Mouse (Mus musculus): ENCODE data around the gene Mesp2. TPM values are rescaled to one million over a fixed set of nuclear protein-coding genes. Genes with fewer than 3 reads are reported as not detected.

The Mesp2 gene
- total RNA-seq, 2 experiments from 2014 or later, result not detected

DNA sequence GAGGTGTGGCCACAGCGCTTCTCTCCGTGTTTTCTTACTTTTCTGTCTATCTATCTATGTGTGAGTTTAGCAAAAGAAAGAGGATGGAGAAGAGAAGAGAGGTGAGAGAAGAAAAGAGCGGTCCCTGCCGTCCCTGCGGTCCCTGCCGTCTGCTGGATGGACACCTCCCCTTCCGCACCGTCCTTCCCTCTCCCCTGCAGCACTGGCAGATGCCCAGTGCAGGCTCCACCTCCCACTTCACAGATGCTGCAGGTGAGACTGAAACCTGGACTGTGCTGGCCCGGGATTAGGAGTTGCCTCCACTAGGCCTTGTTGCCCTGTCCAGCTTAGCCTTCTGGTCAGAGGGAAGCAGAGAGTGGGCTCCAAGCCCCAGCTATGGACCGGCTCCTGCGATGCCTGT lies 9.1 kb upstream of the Mesp2 start:
- ATAC-seq (replicated peaks; ENCODE audit: low FRiP score, poor library complexity, severe bottlenecking), result no peak

DNA sequence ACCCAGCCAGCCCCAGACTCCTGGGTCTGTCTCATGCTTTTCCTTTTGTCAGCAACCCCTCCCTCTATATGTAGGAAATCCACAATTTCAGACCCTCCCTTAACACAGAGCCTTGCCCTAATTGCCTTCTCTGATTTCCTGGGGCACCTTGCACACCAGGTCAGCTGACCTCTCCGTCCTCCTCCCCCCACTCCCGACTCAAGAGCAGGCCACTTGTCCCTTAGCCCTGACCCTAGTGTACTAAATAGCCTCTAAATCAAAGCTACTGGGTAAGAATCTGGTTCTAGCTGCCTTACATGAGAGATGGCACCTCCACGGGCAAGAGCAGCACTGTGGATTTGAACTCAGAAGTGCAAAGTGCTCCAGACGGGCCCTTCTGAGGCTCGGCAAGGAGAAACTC lies 8.5 kb upstream of the Mesp2 start:
- ATAC-seq (replicated peaks; ENCODE audit: low FRiP score, poor library complexity, severe bottlenecking), result no peak

DNA sequence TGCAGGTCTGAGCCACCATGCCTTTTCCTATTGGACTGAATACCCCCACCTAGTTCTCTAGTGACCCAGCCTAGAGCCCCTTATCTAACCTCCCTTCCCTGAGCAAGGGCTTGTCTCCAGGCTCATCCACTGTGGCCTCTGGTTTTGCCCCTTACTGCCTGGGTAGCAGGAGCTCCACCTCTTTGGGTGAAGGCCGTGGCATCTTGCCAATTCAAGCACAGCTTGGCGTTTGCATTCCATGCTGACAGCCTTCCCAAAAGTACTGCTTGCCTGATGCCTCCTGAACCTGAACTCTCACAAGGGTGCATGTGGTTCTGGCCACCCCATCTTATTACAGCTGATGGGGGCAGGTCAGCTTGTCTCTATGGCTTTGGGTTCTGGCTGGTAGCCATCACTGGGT lies 6.6 kb upstream of the Mesp2 start:
- no peak for ATAC-seq (replicated peaks; ENCODE audit: low FRiP score, poor library complexity, severe bottlenecking)

DNA sequence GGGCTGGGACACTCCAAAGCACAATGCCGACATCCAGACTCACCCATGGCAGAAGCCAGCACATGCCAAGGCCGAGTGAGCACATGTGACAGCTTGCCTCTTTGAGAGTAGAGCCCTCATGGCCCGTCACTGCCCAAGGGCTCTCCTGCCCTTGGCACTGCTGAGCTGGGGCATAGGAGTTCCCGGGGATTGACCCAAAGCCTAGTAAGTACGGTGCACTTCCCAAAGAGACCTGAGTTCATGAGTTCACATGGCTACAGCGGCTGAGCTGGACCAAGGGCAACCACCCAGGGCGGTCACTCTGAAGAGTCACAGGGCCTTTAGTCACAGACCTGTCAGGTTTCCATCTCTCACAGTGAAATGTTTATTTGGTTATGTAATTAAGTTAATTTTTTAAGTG lies 2.0 kb upstream of the Mesp2 start:
- ATAC-seq (replicated peaks; ENCODE audit: low FRiP score, poor library complexity, severe bottlenecking), result no peak

DNA sequence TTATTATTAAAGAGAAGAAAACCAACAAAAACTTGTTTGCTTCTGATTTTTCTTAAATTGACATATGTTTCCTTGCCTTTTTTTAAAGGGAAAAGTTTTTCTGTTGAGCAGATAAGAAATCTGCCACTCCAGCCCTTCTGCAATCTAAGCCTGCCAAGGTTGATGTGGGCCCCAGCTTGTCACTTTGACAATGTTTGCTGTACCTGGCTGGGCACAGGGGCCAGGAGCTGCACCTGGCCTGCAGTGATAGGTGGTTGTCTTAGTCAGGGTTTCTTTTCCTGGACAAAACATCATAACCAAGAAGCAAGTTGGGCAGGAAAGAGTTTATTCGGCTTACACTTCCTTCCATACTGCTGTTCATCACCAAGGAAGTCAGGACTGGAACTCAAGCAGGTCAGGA lies 2.9 kb downstream of the Mesp2 start:
- ATAC-seq (replicated peaks; ENCODE audit: low FRiP score, poor library complexity, severe bottlenecking), result no peak

DNA sequence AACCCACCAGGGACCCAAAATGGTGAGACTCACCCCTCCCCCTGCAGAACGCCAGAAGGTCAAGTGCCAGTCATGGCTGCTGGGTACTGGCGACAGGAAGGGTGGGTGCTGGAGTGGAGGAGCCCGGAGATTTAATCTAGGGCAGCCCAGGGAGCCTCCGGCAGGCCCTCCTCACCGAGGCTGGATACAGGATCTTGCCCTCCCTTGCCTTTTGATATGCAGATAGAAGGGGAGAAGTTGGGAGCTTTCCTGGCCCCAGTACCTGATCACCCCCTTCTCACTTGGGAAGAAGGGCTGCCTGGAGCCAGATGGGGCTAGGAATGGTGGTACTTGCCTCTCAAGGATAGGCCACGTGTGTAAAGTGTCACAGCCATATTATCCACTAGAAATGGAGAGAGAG lies 7.8 kb downstream of the Mesp2 start:
- ATAC-seq (replicated peaks; ENCODE audit: low FRiP score, poor library complexity, severe bottlenecking), result no peak

DNA sequence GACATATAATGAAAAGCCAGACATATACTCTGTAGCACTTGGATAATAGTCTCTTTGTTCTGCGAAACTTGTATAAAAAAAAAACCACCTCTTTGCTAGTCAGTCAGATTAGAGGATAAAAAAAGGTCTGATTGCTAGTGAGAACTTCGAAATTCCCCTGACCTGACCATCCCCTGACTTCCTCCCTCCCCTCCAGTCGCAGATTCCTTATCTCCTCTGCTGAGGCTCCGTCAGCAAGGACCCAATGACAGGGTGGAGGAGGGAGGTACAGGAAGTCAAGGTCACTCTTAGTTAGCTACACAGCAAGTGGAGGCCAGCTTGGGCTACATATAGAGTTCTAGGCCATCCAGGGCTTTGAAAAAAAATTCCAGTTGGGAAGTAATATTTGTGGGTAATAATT lies 9.0 kb downstream of the Mesp2 start:
- ATAC-seq (replicated peaks; ENCODE audit: low FRiP score, poor library complexity, severe bottlenecking), result no peak

DNA sequence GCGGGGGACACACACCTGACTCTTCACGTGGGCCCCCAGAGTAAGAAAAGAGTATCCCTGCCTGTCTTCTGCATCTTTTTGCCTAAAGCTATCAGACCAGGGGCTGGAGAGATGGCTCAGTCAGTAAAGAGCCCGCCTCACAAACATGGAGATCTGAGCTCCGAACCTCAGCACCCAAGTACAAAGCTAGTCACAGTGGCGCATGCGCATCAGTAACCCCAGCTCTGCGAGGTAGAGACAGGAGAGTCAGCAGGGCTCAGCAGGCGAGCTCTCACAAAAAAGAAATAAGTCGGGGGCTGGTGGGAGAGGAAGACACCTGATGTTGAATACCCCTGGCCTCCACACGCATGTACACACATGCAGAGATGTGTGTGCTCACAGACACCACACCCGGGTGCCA lies 9.5 kb downstream of the Mesp2 start:
- ATAC-seq (replicated peaks; ENCODE audit: low FRiP score, poor library complexity, severe bottlenecking), result no peak

DNA sequence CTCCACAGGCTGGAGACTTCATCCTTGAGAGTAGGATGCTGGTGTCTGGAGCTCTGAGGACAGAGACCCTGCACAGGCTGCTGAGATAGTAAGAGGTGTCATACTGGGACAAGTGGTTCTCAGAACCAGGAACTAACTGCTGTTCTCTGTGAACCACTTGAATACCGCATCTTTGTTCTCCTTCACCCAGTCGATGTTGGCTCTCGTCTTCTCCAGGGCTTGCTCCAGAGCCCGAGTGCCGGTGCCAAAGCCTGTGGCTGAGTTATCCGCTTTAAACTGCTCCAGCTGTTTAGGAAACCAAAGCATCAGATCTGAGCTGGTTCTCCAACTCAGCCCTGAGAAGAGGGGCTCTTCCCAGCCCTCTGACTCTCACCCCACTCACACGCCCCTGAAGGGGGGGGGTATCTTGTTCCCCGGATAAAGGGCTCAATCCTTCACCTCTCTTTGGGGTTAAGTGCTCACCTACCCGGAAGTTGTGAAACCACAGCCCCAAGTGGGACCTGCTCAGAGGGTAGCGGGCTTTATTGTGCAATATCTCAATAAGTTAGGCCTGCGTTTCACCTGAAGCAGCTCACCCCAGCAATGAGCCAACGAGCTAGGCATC lies 11.7 kb downstream of the Mesp2 start:
- no peak for ATAC-seq (replicated peaks; ENCODE audit: low FRiP score, poor library complexity, severe bottlenecking)

DNA sequence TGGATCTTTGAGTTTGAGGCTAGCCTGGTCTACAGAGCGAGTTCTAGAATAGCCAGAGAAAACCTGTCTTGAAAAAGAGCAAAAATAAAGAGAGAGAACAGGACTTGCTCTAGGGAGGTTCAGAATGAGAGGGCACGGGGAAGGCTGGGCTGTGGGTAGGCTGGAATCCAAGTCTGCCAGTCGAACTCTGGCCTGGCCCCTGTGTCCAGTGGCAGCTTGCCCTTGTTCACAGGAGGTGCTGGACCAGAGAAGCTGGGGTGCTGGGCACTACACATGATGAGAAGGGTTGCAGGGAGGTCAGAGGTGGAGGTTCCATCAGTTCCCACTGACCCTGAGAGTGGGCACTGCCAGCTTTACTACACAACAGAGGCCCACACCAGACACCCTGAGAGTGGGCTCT lies 17.8 kb downstream of the Mesp2 start:
- no peak for ATAC-seq (replicated peaks; ENCODE audit: low FRiP score, poor library complexity, severe bottlenecking)

DNA sequence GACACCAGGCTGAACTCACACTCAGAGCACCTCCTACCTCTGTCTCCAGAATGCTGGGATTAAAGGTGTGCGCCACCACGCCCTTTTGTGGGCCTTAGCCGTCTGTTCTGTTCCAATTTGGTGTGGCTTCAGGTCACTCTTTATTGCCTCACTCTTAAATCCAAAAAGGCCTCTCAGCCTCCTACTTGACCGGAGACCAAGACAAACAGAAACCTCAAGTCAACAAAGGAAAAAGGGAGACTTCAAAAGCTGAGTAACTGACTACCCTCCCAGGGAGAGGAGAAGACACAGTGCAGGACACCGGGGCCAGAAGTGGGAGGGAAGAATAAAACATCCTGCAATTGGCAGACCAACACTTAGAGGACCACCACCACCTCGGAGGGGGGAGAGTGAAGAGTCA lies 20.6 kb downstream of the Mesp2 start:
- ATAC-seq (replicated peaks; ENCODE audit: low FRiP score, poor library complexity, severe bottlenecking), result no peak

DNA sequence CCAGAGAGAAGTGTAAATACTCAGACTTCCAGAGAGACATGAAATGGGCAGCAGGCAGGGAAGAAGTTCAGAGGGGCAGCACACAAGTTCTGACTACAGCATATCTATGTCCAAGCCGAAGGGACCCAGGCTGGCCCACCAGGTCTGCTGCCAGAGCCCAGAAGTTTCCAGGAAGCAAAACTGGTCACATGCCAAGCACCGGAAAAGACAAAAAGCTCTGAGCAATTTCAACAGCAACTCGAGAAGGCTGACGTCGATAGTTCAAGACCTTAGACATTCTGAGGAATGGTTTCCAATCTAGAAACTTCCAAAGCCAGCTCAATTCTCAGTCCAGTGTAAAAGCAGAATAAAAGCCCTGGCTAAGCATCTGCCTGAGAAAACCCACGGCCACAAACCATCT lies 21.1 kb downstream of the Mesp2 start:
- ATAC-seq (replicated peaks; ENCODE audit: low FRiP score, poor library complexity, severe bottlenecking), result no peak

DNA sequence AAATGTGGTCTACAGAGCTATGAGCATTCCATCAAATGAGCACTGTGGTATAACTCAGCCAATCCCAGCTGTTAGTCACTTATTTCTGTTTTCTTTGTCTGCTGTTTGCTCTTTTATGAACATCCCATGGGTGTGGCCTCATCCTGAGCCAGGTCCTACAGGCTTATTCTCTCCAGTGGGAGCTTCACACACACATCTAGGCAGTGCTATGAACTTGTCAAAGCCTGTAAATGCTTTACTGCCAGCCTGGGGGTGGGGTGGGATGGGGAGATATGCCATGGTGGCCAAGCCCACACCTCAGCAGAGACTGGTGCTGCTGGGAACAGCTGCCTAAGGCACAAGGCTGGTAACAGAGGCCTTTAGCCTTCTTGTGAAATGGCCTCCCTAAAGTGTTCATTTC lies 22.5 kb downstream of the Mesp2 start:
- ATAC-seq (replicated peaks; ENCODE audit: low FRiP score, poor library complexity, severe bottlenecking), result no peak

DNA sequence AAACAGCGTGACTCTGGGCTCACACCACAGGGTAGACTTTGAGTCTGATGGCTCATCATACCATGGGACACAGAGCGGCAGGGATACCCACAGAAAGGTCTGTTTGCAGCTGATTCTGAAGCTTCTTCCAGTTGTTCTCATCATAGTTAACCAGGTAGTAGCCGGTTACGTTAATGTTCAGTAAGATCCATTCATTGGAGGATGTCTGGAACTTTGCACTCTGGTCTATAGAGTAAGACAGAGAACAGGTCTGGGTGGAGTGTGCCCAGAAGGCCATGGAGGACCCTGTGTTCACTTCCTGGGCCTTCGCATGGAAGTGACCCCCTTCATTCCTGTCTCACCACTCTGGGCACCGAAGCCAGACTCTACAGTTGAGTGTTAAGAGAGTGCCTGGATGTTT lies 24.7 kb downstream of the Mesp2 start:
- ATAC-seq (replicated peaks; ENCODE audit: low FRiP score, poor library complexity, severe bottlenecking), result no peak

DNA sequence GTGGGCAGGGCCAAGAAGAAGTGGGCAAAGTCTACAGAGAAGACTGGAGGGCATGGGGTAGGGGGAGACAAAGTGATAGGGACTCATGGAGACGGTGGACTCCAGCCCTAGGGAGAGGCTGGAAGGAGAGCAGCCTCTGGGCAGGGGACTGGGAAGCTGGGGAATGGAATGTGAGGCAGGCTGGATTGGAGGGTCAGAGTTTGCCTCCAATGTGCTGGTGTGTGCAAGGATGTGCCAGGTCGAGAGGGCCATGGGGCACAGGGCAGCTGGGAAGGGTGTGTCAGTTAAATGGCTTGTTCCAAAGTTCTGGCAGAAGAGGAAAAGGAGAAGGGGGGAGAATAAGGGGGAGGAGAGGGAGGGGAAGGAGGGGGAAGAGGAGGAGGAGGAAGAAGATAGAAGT lies 26.7 kb downstream of the Mesp2 start:
- no peak for ATAC-seq (replicated peaks; ENCODE audit: low FRiP score, poor library complexity, severe bottlenecking)

DNA sequence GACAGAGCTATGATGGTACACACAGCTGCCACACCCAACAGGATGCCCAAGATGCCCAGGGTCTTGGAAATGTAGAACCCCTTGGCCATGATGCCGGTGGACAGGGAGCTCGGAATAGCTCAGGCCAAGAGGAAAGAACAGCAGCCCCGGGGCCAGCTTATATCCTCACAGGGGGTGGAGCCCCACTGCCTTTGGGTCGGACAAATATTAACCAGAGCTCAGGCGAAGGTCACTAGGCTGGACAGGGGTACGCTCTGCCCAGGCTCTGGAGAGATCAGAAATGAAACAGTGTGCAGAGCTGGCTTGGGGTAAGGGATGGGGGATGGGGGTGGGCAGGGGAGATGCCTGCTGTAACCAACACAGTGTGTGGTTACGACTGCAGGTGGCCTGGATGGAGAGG lies 31.6 kb downstream of the Mesp2 start:
- ATAC-seq (replicated peaks; ENCODE audit: low FRiP score, poor library complexity, severe bottlenecking), result no peak

DNA sequence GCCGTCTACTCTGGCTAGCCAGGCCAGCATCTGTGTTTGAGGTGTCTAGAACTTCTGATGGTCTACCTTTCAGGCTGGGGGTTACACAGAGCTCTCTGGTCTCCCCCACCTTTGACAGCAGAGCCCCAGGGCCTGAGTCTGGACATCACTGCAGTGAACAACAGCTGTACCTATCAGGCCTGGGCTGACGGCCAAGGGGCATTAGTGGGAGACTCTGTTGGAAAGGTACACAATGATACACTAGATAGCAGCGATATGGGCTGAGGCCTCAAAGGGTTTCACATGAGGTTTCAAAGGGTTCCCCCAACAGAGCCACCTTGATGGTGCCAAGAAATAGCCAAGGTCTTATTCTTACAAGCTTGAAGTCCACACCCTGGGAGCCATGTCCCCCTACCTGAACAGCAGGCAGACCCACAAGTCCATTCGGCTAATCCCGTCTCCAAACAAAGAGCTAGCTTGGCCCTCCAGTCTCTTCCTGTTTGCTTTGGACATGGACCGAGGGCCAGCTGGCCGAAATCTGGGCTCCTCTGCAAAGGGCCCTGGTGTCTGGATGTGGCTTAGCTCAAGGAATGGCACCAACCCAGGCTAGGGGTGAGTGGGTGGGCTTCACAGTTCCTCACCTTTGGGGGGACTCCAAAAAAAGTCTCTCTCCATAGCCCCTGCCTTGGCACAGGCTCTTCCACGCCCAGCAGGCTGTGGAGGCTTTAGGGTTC lies 33.7 kb downstream of the Mesp2 start:
- no peak for ATAC-seq (replicated peaks; ENCODE audit: low FRiP score, poor library complexity, severe bottlenecking)

DNA sequence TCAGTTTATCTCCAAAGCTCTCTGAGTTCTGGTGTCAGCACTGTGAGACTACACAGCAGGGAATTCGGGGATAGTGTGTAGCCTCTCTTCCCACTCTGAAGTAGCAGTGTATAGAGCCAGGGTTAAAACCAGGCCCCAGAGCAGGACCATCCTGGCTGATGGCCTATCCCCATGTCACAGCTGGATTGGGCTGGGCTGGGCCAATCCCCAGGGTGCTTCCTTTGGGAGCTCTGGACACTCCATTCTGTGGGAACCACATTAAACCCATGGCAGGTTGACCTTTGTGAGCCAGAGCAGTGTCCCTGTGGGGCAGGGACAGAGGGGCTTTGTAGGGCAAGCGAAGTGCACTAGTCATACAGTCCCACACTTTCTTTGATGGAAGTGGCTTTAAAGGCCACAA lies 35.8 kb downstream of the Mesp2 start:
- ATAC-seq (replicated peaks; ENCODE audit: low FRiP score, poor library complexity, severe bottlenecking), result no peak

DNA sequence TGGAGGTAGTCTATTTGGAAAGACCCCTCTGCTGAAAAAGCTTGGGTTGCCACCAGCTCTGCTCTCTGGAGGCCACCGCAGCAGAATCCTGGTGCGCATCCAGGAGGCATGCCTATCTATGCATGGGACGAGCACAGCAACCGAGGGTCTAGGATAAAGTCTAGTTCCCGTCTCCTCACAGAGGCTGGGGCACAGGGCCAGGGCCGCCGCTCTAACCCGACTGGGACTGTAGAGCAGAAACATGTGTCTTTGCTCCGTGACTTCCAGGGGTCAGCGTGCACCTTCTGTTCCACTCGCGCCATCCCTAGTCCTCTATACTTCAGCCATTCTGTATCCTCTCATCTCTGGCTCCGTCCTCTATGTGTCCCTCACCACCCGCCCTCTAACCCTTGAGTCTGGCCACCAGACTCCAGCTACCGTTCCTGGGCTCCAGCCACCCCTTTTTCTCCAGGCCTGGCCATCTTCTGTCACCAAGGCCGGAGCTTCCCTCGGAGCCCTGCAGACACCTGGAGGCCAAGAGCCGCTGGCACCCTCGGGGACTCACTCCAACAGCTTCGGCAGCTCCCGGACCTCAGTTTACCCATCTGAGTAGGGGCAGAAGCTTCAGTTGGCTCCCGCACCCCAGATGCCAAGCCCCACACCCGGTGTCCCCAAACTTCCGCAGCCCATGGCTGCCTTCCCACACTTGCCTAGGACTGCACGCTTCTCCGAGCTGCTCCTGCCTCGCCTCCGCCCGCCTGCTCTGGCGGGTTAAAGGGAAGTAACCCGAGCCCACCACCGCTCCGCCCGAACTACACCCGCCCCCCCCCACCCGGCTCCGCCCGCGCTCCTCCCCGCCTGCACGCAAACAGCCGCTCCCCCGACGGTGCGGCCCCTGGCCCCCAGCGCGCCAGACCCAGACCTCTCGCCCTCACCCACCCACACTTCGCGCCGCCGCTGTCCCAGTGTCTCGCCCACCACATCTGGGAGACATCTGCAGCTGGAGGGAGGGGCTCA lies 37.2 kb downstream of the Mesp2 start:
- ATAC-seq (replicated peaks; ENCODE audit: low FRiP score, poor library complexity, severe bottlenecking), result no peak

DNA sequence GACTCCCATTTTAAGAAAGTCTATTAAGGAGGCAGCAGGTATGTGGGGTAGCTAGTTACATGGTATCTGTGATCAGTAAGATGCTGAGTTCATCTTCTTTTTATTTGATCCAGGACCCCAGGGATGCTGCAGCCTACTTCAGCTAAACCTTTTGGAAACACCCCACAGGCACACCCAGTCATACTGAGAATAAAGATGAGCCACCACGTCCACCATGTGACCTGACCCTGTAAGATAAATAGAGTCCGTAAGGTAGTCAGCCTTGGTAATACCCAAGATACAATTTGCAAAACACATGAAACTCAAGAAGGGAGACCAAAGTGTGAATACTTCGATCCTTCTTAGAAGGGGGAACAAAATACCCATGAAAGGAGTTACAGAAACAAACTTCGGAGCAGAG lies 45.8 kb downstream of the Mesp2 start:
- ATAC-seq (replicated peaks; ENCODE audit: low FRiP score, poor library complexity, severe bottlenecking), result no peak
